Mouse (Mus musculus) C2C12 (cell line): ENCODE results near the gene Isoc2b. TPM values are rescaled to one million over a fixed set of nuclear protein-coding genes. Genes with fewer than 3 reads are reported as not detected.
"Not testable (repeated sequence)": the region's sequence is repeated elsewhere in the genome, so short reads cannot be mapped to it uniquely, and the experiment has no call there.

Source experiments
- H3K27me3 ChIP-seq: one replicate; pipeline ENCODE4 v1.6.1; 2011; ENCODE audit not compliant: control insufficient read depth, insufficient read depth, insufficient read length
- H3K36me3 ChIP-seq: one replicate; pipeline ENCODE4 v1.6.1; 2011; ENCODE audit not compliant: control insufficient read depth, insufficient read depth
- H3K4me3 ChIP-seq: one replicate; pipeline ENCODE4 v1.5.1; 2011; ENCODE audit warnings: mild to moderate bottlenecking, control low read depth; ENCODE audit not compliant: poor library complexity, insufficient read depth, severe bottlenecking
- H3K79me2 ChIP-seq: one replicate; pipeline ENCODE4 v1.6.1; 2011; ENCODE audit not compliant: control insufficient read depth, insufficient read depth
- H3K79me3 ChIP-seq: one replicate; pipeline ENCODE4 v1.6.1; 2011; ENCODE audit warnings: low read depth, control low read depth
- H3ac ChIP-seq: one replicate; pipeline ENCODE3; 2011; ENCODE audit warnings: low read depth; ENCODE audit not compliant: control insufficient read depth, insufficient read length
- CEBPB ChIP-seq: IDR thresholded peaks from one replicate; pipeline ENCODE4 v1.6.1; 2011; ENCODE audit warnings: low read depth, mild to moderate bottlenecking, control low read depth, moderate library complexity
- CTCF ChIP-seq: IDR thresholded peaks from one replicate; pipeline ENCODE4 v1.5.1; 2011; ENCODE audit not compliant: control insufficient read depth, insufficient read depth, insufficient read length
- FOSL1 ChIP-seq: IDR thresholded peaks from one replicate; pipeline ENCODE4 v1.8.0; 2011; ENCODE audit warnings: mild to moderate bottlenecking, low read length; ENCODE audit not compliant: poor library complexity, insufficient read depth, severe bottlenecking
- MAX ChIP-seq: IDR thresholded peaks from one replicate; pipeline ENCODE4 v1.6.1; 2011; ENCODE audit warnings: mild to moderate bottlenecking, control low read depth
- MYOD1 ChIP-seq: IDR thresholded peaks from one replicate; pipeline ENCODE4 v1.6.1; 2011; ENCODE audit warnings: low read depth; ENCODE audit not compliant: control insufficient read depth, insufficient read length
- MYOG ChIP-seq: IDR thresholded peaks from one replicate; pipeline ENCODE4 v1.6.1; 2011; ENCODE audit not compliant: control insufficient read depth, insufficient read length; ENCODE audit errors: extremely low read depth
- USF1 ChIP-seq: IDR thresholded peaks from one replicate; pipeline ENCODE4 v1.6.1; 2011; ENCODE audit warnings: low read depth, mild to moderate bottlenecking, control low read depth, moderate library complexity
- polyA plus RNA-seq: library from polyadenylated mRNA; unstranded; fragments of >200 nt; fragmentation: generic; extraction: Trizol; gene quantifications from one replicate; pipeline ENCODE4 v1.2.1, GENCODE M21; 2012; ENCODE audit warnings: missing spikeins

Gene Isoc2b
- polyA plus RNA-seq, 1 experiment, result 0.32 TPM

GRCm38 (mm10) chr7:4865090-4865489, 5.0 kb downstream of the Isoc2b start:
- no peaks in the 10 kb centered on the region for H3K79me3 ChIP-seq
- no peak overlapping the region for H3ac ChIP-seq
- TF ChIP-seq MYOD1 (no peak), USF1 (no peak), CTCF (no peak), MAX (no peak), CEBPB (no peak), FOSL1 (no peak), MYOG (no peak)
- no peaks in the 10 kb centered on the region for H3K27me3 ChIP-seq
- no peaks in the 10 kb centered on the region for H3K79me2 ChIP-seq
- no peaks in the 10 kb centered on the region for H3K36me3 ChIP-seq
- no peak overlapping the region for H3K4me3 ChIP-seq

GRCm38 (mm10) chr7:4864130-4864845, 5.8 kb downstream of the Isoc2b start:
- no peaks in the 10 kb centered on the region for H3K79me2 ChIP-seq
- TF ChIP-seq CEBPB (no peak), MYOG (no peak), MAX (no peak), CTCF (no peak), FOSL1 (no peak), MYOD1 (no peak), USF1 (no peak)

GRCm38 (mm10) chr7:4863541-4864080, 6.4 kb downstream of the Isoc2b start:
- peaks cover 8% of the 10 kb centered on the region for H3K27me3 ChIP-seq
- no peak overlapping the region for H3ac ChIP-seq
- no peaks in the 10 kb centered on the region for H3K36me3 ChIP-seq
- TF ChIP-seq USF1 (no peak), FOSL1 (no peak), MYOD1 (no peak), MYOG (no peak), CEBPB (no peak)
- H3K4me3 ChIP-seq, result no peak overlapping the region
- no peaks in the 10 kb centered on the region for H3K79me2 ChIP-seq
- H3K79me3 ChIP-seq, result no peaks in the 10 kb centered on the region

More at GRCm38 (mm10) chr7:4864130-4864845, 5.8 kb downstream of the Isoc2b start:
- H3K4me3 ChIP-seq, result no peak overlapping the region
- H3K27me3 ChIP-seq, result peaks cover 5% of the 10 kb centered on the region
- H3K36me3 ChIP-seq, result no peaks in the 10 kb centered on the region
- no peak overlapping the region for H3ac ChIP-seq
- H3K79me3 ChIP-seq, result no peaks in the 10 kb centered on the region

GRCm38 (mm10) chr7:4863041-4863440, 7.0 kb downstream of the Isoc2b start:
- Histone ChIP-seq H3K4me3 (no peak overlapping the region), H3K79me3 (no peaks in the 10 kb centered on the region), H3K79me2 (no peaks in the 10 kb centered on the region), H3ac (no peak overlapping the region), H3K36me3 (no peaks in the 10 kb centered on the region), H3K27me3 (peaks cover 13% of the 10 kb centered on the region)
- no peak for TF ChIP-seq FOSL1
- TF ChIP-seq USF1, result no peak
- TF ChIP-seq MAX, result no peak
- no peak for TF ChIP-seq CTCF
- TF ChIP-seq MYOG, result no peak
- TF ChIP-seq MYOD1, result no peak
- TF ChIP-seq CEBPB, result no peak

- not testable (repeated sequence) for H3K79me3 ChIP-seq, H3K4me3 ChIP-seq, H3K36me3 ChIP-seq, H3K79me2 ChIP-seq, H3ac ChIP-seq
- H3K27me3 ChIP-seq, result peaks cover 30% of the 10 kb centered on the region
Measured at GRCm38 (mm10) chr7:4860926-4861325, 9.1 kb downstream of the Isoc2b start.

GRCm38 (mm10) chr7:4859418-4859978, 10.6 kb downstream of the Isoc2b start:
- Histone ChIP-seq H3K36me3 (no peaks in the 10 kb centered on the region), H3K79me2 (no peaks in the 10 kb centered on the region), H3K79me3 (no peaks in the 10 kb centered on the region), H3ac (no peak overlapping the region), H3K4me3 (no peak overlapping the region), H3K27me3 (peaks cover 31% of the 10 kb centered on the region)
- TF ChIP-seq FOSL1, result no peak
- no peak for TF ChIP-seq MYOG
- TF ChIP-seq CEBPB, result no peak
- TF ChIP-seq MAX, result no peak
- TF ChIP-seq USF1, result no peak
- no peak for TF ChIP-seq MYOD1
- no peak for TF ChIP-seq CTCF
